Mouse (Mus musculus) liver, embryonic 13.5 days (tissue): Measurements from ENCODE around the gene Tfe3. TPM values are rescaled to one million over a fixed set of nuclear protein-coding genes. Genes with fewer than 3 reads are reported as not detected.

Experiments used
- ATAC-seq: fragments of 200-750 bp; cut with Nextera tagmentation; 2 replicates; pipeline ENCODE4 v1.8.0; 2017; ENCODE audit warnings: low read depth, mild to moderate bottlenecking, moderate number of reproducible peaks, moderate library complexity
- DNase-seq: peaks from one replicate; pipeline ENCODE4 v3.0.0; 2022
- H3K27ac ChIP-seq: fragments of 300-500 bp; sonication (generic); 2 replicates; pipeline ENCODE4 v1.5.1; 2015; ENCODE audit warnings: moderate library complexity, mild to moderate bottlenecking, inconsistent platforms
- H3K27me3 ChIP-seq: fragments of 300-500 bp; sonication (generic); 2 replicates; pipeline ENCODE4 v1.6.1; 2015; ENCODE audit warnings: mild to moderate bottlenecking, inconsistent platforms
- H3K36me3 ChIP-seq: fragments of 300-500 bp; sonication (generic); 2 replicates; pipeline ENCODE4 v1.6.1; 2015; ENCODE audit warnings: mild to moderate bottlenecking, inconsistent platforms
- H3K4me1 ChIP-seq: fragments of 300-500 bp; sonication (generic); replicated peaks from 2 replicates; pipeline ENCODE4 v1.6.1; 2015; ENCODE audit warnings: inconsistent platforms
- H3K4me2 ChIP-seq: fragments of 300-500 bp; sonication (generic); 2 replicates; pipeline ENCODE4 v1.6.1; 2015; ENCODE audit warnings: inconsistent platforms, mild to moderate bottlenecking, moderate library complexity
- H3K4me3 ChIP-seq: fragments of 300-500 bp; sonication (generic); replicated peaks from 2 replicates; pipeline ENCODE4 v1.5.1; 2015; ENCODE audit warnings: mild to moderate bottlenecking, inconsistent platforms
- H3K9ac ChIP-seq: fragments of 300-500 bp; sonication (generic); 2 replicates; pipeline ENCODE4 v1.6.1; 2015; ENCODE audit warnings: mild to moderate bottlenecking, inconsistent platforms
- H3K9me3 ChIP-seq: fragments of 300-500 bp; sonication (generic); replicated peaks from 2 replicates; pipeline ENCODE4 v1.6.1; 2016; ENCODE audit warnings: inconsistent platforms
- WGBS: fragments of 180-500 bp; shearing (Covaris S2); methylation state at CpG from one replicate; pipeline ENCODE4 v1.1.7; 2015; ENCODE audit not compliant: insufficient replicate concordance; 5-methylcytosine and 5-hydroxymethylcytosine counted together
- microRNA counts: library from miRNA; unstranded; fragments of <30 nt; microRNA quantifications from one replicate; lab custom pipeline; 2016
- microRNA-seq: library from miRNA; unstranded; fragments of <30 nt; microRNA quantifications from one replicate; pipeline ENCODE4, GENCODE M21; 2016
- polyA plus RNA-seq: library from polyadenylated mRNA; unstranded; fragments of >200 nt; fragmentation: Nextera tagmentation; extraction: Ambion mirVana; gene quantifications from 2 replicates; pipeline ENCODE4 v1.2.1, GENCODE M21; 2015

Tfe3 gene
- polyA plus RNA-seq, 1 experiment from 2014 or later: 8.9 TPM

DNA sequence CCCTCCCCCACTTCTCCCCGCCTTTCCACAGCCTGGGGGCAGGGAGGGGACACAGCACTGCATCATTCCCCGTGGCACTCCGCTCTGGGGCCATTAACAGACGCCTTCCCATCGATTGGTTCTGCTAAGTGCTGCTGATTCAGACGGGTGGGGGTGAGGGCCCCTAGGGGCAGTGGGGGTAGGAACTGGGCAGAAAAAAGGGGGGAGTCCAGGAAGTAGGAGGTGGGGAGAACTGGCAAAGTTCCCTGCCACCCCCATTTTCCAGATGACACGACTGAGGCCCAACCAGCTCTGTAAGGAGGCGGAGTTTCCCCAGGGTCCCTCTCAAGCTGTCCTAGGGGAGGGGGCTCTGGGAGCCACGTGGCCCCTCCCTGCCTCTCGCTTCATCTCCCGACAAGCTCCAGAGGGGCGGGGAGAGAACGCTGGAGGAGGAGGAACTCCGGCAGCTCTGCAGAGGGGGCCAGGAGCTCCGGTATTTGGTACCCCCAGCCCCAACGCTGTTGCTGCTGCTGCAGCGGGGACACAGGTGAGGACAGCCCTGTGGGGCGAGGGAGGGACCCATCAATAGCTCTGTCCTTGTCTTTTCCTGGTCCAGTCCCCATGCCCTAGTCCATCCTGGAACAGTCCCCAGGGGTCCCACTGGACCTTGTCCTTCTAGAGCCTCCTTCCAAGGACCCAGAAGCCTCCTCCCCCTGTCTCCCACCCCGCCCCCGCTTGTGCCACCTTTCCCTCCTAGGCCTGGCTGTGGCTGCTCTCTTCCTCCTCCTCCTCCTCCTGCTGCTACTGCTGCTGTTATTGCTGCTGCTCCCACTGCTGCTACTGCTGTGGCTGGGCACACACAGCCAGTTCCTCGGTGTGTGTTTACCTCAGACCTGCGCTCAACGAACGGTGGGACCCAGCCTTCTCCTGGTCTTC, 59.8 kb downstream of the Tfe3 start, which contains the start of gene Kcnd1:
Kcnd1 (plus strand) TSS at position 425 of the 915 bp plus-strand sequence.
- H3K27ac ChIP-seq: no peak within 1 kb of the TSS
- peaks cover 10% of the 10 kb centered on the region for H3K4me1 ChIP-seq
- no peaks in the 10 kb centered on the region for H3K27me3 ChIP-seq
- H3K9ac ChIP-seq: 0 out of 2 replicates have a peak within 1 kb of the TSS, but pooled peaks have one; percentile 22
- 12% methylated on average over 24 of the region's 24 CpGs for WGBS
- DNase-seq (no peak), ATAC-seq (peak; percentile 18; the same call in 1 of the 2 replicates)
- peak within 1 kb of the TSS; percentile 32 for H3K4me3 ChIP-seq
- H3K4me2 ChIP-seq: peak within 1 kb of the TSS; percentile 56
- H3K9me3 ChIP-seq: no peaks in the 10 kb centered on the region
- H3K36me3 ChIP-seq: peaks cover 27% of the 10 kb centered on the region

MicroRNAs encoded within 50 kb of the gene (microRNA counts, 519-probe panel; counts per million panel counts)
- 2,603 counts per million, percentile 11 among the panel's probes with 10 or more counts for microRNA mmu-miR-1198 (lab: Ali Mortazavi, UCI)

Small RNAs within 50 kb of the gene (microRNA-seq; reads per million reads assigned to microRNA genes)
- gene Mir1198: 34.7 reads per million, percentile 40 among the genes with 10 or more reads in this experiment

Other genes with a start within 250 kb of the Tfe3 start
- gene Foxp3, start 188.9 kb upstream of the Tfe3 start, polyA plus RNA-seq: 0.05 TPM in 1 of 2 replicates, not detected in the other
- gene Ppp1r3f, start 188.3 kb upstream of the Tfe3 start, polyA plus RNA-seq: 0.17 and 0.37 TPM in 2 replicates
- 22.3 and 23.4 TPM in 2 replicates for gene Ccdc22, start 157.0 kb upstream of the Tfe3 start, polyA plus RNA-seq
- 0.10 TPM in 1 of 2 replicates, not detected in the other for gene Cacna1f, start 155.5 kb upstream of the Tfe3 start, polyA plus RNA-seq
- gene Syp, start 124.1 kb upstream of the Tfe3 start, polyA plus RNA-seq: 0.34 and 0.55 TPM in 2 replicates
- gene Prickle3, start 105.3 kb upstream of the Tfe3 start, polyA plus RNA-seq: 0.86 and 0.95 TPM in 2 replicates
- 28.2 and 32.5 TPM in 2 replicates for gene Plp2, start 91.2 kb upstream of the Tfe3 start, polyA plus RNA-seq
- gene Magix, start 81.3 kb upstream of the Tfe3 start, polyA plus RNA-seq: not detected in 2 replicates
- 15.0 and 17.7 TPM in 2 replicates for gene Gpkow, start 65.4 kb upstream of the Tfe3 start, polyA plus RNA-seq
- 13.3 and 15.2 TPM in 2 replicates for gene Wdr45, start 48.2 kb upstream of the Tfe3 start, polyA plus RNA-seq
- gene Gm45208, start 40.3 kb upstream of the Tfe3 start, polyA plus RNA-seq: 0.25 TPM in 1 of 2 replicates, not detected in the other
- gene Praf2, start 34.1 kb upstream of the Tfe3 start, polyA plus RNA-seq: 8.3 and 9.1 TPM in 2 replicates
- 1.7 TPM in 2 replicates for gene Ccdc120, start 11.7 kb upstream of the Tfe3 start, polyA plus RNA-seq
- gene Gripap1, start 27.2 kb downstream of the Tfe3 start, polyA plus RNA-seq: 30.6 and 32.3 TPM in 2 replicates
- gene Kcnd1, start 59.7 kb downstream of the Tfe3 start, polyA plus RNA-seq: 0.13 and 0.34 TPM in 2 replicates
- 33.8 and 35.7 TPM in 2 replicates for gene Otud5, start 78.8 kb downstream of the Tfe3 start, polyA plus RNA-seq
- 2.8 and 4.3 TPM in 2 replicates for gene Pim2, start 115.7 kb downstream of the Tfe3 start, polyA plus RNA-seq
- 17.1 and 17.8 TPM in 2 replicates for gene Slc35a2, start 121.5 kb downstream of the Tfe3 start, polyA plus RNA-seq
- gene Pqbp1, start 136.7 kb downstream of the Tfe3 start, polyA plus RNA-seq: 58.2 and 60.3 TPM in 2 replicates
- gene Timm17b, start 136.8 kb downstream of the Tfe3 start, polyA plus RNA-seq: 96.5 and 97.0 TPM in 2 replicates
- gene Gm10491, start 145.3 kb downstream of the Tfe3 start, polyA plus RNA-seq: not detected in 2 replicates
- not detected in 2 replicates for gene Gm10490, start 147.0 kb downstream of the Tfe3 start, polyA plus RNA-seq
- 0.18 and 0.19 TPM in 2 replicates for gene Pcsk1n, start 157.3 kb downstream of the Tfe3 start, polyA plus RNA-seq
- gene Eras, start 166.0 kb downstream of the Tfe3 start, polyA plus RNA-seq: not detected in 2 replicates
- gene Hdac6, start 185.3 kb downstream of the Tfe3 start, polyA plus RNA-seq: 8.9 and 10.5 TPM in 2 replicates
- gene Gata1, start 215.5 kb downstream of the Tfe3 start, polyA plus RNA-seq: 135 and 145 TPM in 2 replicates